Mouse (Mus musculus) spleen, postnatal 36 days (tissue): ENCODE measurements around the gene A930018P22Rik.
"Not testable (repeated sequence)": the region's sequence is repeated elsewhere in the genome, so short reads cannot be mapped to it uniquely, and the experiment has no call there.

Experiments
- DNase-seq, 2 experiments: peaks; one replicate each; pipeline ENCODE4 v3.0.0; 2022; ENCODE audit warnings: low spot score in 2 of 2, mixed read lengths in 1 of 2

A930018P22Rik gene

DNA sequence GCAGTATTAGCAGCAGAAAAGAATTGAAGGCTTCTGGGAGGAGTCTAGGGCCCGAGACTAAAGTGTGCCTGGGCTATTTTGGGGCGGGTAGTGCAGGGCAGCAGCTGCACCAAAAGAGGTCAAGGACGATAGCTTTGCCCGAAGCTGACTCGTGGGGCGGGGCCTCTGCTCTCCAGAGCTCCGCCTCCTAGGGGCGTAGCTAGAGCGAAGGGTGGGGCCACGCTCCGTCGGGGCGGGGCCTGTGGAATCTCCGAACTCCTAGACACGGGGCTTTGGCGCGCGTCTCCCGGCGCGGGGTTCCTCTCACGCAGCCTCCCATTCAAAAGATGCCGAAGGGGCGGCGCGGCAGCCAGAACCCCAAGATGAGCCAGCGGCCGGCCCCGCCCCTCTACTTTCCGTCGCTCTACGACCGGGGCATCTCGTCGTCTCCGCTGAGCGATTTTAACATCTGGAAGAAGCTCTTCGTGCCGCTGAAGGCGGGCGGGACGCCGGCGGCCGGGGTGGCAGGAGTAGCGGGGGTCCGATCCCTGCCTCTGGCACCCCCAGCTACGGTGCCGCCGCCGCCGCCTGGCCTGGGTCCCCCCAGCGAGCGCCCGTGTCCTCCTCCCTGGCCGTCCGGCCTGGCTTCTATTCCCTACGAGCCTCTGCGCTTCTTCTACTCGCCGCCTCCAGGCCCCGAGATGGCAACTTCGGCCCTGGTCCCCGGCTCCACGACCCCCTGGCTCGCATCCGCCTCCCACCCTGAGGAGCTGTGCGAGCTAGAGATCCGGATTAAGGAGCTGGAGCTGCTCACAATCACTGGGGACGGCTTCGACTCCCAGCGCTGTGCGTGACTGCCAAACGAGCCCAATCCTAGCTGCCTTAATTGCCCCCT is at the start of gene A930018P22Rik:
Gene A930018P22Rik (plus strand): TSS at position 265 of the 874 bp plus-strand sequence.
- DNase-seq: peak; percentile 84 to 90

DNA sequence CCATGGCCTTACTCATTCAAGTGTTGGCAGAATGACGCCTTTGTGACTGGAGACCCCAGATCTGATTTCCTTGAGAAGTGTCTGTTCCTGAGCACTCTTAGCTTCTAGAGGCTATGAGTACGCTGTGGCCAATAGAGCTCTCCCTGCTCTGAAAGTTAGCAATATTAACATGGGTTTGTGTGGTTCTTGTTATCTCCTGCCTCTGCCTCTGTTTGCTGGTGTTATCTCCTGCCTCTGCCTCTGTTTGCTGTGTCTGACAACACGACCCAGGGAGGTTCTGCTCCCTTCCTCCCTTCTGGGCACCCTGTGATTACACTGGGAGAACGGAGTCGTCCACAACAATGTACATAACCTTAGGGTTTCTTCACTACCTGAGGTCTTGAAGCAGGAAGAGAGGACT is 44.3 kb upstream of the A930018P22Rik start:
- DNase-seq: peak in 1 of 2 experiments; percentile 21

DNA sequence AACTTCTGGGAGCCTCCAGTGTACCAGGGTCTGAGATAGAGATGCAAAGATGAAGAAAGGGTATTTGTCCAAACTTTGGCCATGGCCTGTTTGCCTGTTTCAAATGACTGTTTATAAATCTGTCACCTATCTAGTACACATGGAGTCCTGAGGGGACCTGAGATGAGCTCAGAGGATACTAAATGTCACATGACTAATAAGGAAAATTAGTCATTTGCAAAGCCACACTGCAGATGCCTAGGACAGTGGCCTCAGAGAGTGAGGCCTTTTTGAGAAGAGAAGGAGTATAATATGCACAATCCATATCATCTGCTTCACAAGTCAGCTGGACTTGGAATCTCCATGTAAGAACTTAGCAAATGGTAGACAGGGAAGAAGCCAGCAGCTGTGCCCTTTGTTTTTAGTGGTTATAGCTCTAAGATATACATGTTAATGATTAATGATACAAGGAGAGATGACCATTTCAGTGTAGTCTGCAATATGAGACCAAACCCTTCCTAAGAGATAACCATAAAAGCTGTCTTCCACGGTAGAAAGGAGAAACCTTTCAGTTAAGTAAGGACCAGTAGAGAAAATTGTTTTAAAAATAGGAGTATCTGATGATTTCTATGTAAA is 41.0 kb upstream of the A930018P22Rik start:
- DNase-seq: not testable (repeated sequence)

- DNase-seq: no peak
Observed at GRCm38 (mm10) chr2:104082474-104082873, 40.1 kb upstream of the A930018P22Rik start.

GRCm38 (mm10) chr2:104084027-104084426 is 38.5 kb upstream of the A930018P22Rik start:
- DNase-seq: not testable (repeated sequence)

- not testable (repeated sequence) for DNase-seq
Observed at GRCm38 (mm10) chr2:104087562-104087961, 35.0 kb upstream of the A930018P22Rik start.

DNA sequence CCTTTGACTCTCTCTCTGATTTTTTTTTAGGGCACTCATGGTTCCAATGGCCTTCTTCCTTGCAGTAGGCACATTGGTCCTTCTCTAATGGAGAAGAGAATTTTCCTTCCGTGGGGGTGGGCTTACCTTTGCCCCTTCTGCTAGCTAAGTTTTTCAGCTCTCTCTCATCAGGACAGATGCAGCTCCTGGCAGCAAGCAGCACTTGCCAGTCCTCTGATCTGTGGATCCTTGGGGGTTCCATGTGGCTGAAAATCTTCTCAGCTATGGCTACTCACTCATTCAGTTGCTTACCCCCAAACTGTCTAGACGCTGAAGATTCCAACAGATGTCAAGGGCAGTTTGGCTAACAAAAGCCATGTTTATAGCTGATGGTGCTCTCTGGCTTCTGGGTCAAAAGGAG is 29.3 kb upstream of the A930018P22Rik start:
- no peak for DNase-seq

- DNase-seq: peak; percentile 67 to 79
Observed at GRCm38 (mm10) chr2:104095741-104096213, 26.8 kb upstream of the A930018P22Rik start, which contains the start of gene Cd59a. TSS of gene Cd59a (plus strand) at chr2:104095801.

GRCm38 (mm10) chr2:104096256-104096655 is 26.3 kb upstream of the A930018P22Rik start:
- DNase-seq: no peak

DNA sequence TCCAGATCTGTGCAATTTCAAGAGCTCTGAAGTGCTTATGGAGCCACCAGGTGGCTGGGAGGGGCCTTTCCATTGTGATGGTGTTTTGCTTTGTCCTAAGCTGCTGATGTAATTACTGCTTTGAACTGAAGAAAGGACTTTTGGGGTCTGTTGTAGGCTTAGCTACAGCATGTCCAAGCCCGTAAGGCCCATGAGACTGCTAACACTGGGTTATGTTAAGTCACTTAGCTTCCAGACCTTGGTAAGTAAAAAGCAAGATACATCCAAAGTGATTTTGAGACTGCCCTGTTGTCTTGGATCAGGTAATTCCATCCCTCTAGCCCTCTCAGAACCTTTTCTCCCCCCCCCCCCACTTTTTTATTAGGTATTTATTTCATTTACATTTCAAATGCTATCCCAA is 25.8 kb upstream of the A930018P22Rik start:
- not testable (repeated sequence) for DNase-seq

DNA sequence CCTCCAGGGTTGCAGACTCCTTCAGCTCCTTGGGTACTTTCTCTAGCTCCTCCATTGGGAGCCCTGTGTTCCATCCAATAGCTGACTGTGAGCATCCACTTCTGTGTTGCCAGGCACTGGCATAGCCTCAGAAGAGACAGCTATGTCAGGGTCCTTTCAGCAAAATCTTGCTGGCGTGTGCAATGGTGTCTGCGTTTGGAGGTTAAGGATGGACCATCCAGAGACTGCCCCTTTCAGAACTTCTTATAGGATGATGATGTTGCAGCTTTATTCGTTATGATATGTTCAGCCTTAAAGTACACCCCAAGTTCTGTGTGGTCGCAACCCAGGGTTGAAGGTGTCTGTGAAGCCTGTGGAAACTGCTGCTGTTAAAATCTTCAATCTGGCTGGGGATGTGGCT is 25.2 kb upstream of the A930018P22Rik start:
- not testable (repeated sequence) for DNase-seq

DNA sequence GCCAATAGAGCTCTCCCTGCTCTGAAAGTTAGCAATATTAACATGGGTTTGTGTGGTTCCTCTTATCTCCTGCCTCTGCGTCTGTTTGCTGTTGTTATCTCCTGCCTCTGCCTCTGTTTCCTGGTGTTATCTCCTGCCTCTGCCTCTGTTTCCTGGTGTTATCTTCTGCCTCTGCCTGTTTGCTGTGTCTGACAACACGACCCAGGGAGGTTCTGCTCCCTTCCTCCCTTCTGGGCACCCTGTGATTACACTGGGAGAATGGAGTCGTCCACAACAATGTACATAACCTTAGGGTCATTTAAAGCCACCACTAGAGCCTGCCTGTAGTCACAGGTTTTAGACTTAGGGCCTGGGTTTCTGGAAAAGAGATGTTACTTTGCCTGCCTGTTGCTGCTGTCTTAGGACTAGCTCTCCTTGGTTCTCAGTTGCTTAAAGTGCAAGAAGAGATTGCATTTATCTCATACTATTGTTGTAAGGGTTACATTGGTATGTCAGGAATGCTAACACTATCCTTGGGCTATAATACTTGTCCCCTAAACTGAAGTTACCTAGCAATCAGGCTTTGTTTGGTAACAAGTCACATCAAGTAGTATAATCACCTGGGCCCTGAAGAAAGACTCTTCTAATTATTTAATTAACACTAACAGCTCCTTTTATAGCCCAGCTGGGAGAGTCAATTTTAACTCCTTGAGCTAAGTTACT is 23.9 kb upstream of the A930018P22Rik start:
- peak; percentile 23 to 33 for DNase-seq

GRCm38 (mm10) chr2:104099231-104099585 is 23.4 kb upstream of the A930018P22Rik start:
- no peak for DNase-seq

- no peak for DNase-seq
Observed at GRCm38 (mm10) chr2:104099946-104100345, 22.6 kb upstream of the A930018P22Rik start.

DNA sequence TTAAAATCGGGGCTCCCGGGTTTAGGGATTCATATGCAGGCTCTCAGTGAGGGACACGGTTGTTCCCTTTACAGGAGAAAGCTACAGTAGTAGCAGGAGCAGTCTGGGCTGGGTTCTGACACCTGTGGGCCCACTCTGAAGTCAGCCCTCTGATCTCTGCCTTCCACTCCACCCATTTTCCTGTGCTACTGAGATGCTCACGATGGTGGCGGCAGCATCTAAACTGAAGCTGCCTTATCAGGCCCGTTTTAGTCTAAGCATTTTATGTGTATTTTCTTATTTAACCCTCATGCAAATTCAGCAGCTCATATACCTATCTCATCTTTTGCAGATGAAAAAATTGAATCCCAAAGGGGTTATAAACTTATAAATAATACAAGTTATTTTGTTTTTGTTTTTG is 17.8 kb upstream of the A930018P22Rik start:
- DNase-seq: no peak

- DNase-seq: not testable (repeated sequence)
Observed at GRCm38 (mm10) chr2:104109021-104109420, 13.5 kb upstream of the A930018P22Rik start.

- DNase-seq: no peak
Observed at GRCm38 (mm10) chr2:104109528-104109927, 13.0 kb upstream of the A930018P22Rik start.

DNA sequence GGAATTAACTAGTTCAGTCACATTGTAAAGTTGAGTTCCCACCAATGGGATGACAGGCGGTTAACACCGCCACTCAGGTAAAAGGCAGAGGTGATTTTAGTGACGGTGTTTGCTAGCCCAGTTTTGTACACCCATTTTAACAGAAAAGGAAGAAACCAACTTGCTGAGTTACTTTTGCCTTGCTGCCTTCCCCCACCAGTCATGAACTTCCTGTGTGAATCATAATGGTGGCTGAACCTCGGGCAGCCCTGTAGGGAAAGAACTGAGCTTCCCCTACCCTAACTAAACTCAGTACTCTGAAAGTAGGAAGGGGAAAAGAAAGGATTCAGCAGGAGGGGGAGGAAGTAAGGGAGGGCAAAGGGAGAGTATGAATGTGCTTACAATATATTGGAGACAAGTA is 12.5 kb upstream of the A930018P22Rik start:
- DNase-seq: no peak

DNA sequence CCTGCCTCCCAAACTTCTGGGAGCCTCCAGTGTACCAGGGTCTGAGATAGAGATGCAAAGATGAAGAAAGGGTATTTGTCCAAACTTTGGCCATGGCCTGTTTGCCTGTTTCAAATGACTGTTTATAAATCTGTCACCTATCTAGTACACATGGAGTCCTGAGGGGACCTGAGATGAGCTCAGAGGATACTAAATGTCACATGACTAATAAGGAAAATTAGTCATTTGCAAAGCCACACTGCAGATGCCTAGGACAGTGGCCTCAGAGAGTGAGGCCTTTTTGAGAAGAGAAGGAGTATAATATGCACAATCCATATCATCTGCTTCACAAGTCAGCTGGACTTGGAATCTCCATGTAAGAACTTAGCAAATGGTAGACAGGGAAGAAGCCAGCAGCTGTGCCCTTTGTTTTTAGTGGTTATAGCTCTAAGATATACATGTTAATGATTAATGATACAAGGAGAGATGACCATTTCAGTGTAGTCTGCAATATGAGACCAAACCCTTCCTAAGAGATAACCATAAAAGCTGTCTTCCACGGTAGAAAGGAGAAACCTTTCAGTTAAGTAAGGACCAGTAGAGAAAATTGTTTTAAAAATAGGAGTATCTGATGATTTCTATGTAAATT is 11.3 kb upstream of the A930018P22Rik start:
- DNase-seq: not testable (repeated sequence)

GRCm38 (mm10) chr2:104113563-104113962 is 9.0 kb upstream of the A930018P22Rik start:
- not testable (repeated sequence) for DNase-seq

- DNase-seq: no peak
Observed at GRCm38 (mm10) chr2:104114898-104115297, 7.7 kb upstream of the A930018P22Rik start.

GRCm38 (mm10) chr2:104117173-104117572 is 5.4 kb upstream of the A930018P22Rik start:
- DNase-seq: not testable (repeated sequence)
